Mouse (Mus musculus) liver, postnatal 0 days (tissue): ENCODE data around the gene Dab1. TPM values are rescaled to one million over a fixed set of nuclear protein-coding genes. Genes with fewer than 3 reads are reported as not detected.

Experiments
- ATAC-seq: fragments of 200-750 bp; cut with Nextera tagmentation; 2 replicates; pipeline ENCODE4 v1.8.0; 2017; ENCODE audit warnings: mild to moderate bottlenecking, moderate library complexity
- DNase-seq: peaks from one replicate; pipeline ENCODE4 v3.0.0-alpha.2; 2016
- H3K27ac ChIP-seq: fragments of 300-500 bp; sonication (generic); 2 replicates; pipeline ENCODE4 v1.5.1; 2014; ENCODE audit warnings: antibody characterized with exemption, moderate library complexity, mild to moderate bottlenecking, low read depth
- H3K27me3 ChIP-seq: fragments of 300-500 bp; sonication (generic); 2 replicates; pipeline ENCODE4 v1.6.1; 2014; ENCODE audit warnings: low read length, control low read depth, mixed read lengths; ENCODE audit not compliant: insufficient read depth
- H3K36me3 ChIP-seq: fragments of 300-500 bp; sonication (generic); replicated peaks from 2 replicates; pipeline ENCODE4 v1.6.1; 2014; ENCODE audit warnings: mild to moderate bottlenecking, control low read depth, low read length, moderate library complexity, mixed read lengths; ENCODE audit not compliant: insufficient read depth
- H3K4me1 ChIP-seq: fragments of 300-500 bp; sonication (generic); 2 replicates; pipeline ENCODE4 v1.6.1; 2014; ENCODE audit warnings: antibody characterized with exemption, mild to moderate bottlenecking, control low read depth; ENCODE audit not compliant: insufficient read depth
- H3K4me2 ChIP-seq: fragments of 300-500 bp; sonication (generic); 2 replicates; pipeline ENCODE4 v1.6.1; 2014; ENCODE audit warnings: low read depth, mild to moderate bottlenecking, low read length, moderate library complexity, mixed read lengths
- H3K4me3 ChIP-seq: fragments of 300-500 bp; sonication (generic); 2 replicates; pipeline ENCODE4 v1.5.1; 2014; ENCODE audit warnings: low read depth, low read length
- H3K9ac ChIP-seq: fragments of 300-500 bp; sonication (generic); replicated peaks from 2 replicates; pipeline ENCODE4 v1.6.1; 2014; ENCODE audit warnings: mild to moderate bottlenecking, moderate library complexity
- H3K9me3 ChIP-seq: fragments of 300-500 bp; sonication (generic); 2 replicates; pipeline ENCODE4 v1.6.1; 2016; ENCODE audit warnings: mild to moderate bottlenecking, control low read depth, low read length, mixed read lengths
- CTCF ChIP-seq: sonication (generic); IDR thresholded peaks from 2 replicates; pipeline ENCODE4 v1.5.1; 2016; ENCODE audit warnings: antibody characterized with exemption, low read depth
- EP300 ChIP-seq: IDR thresholded peaks from 2 replicates; pipeline ENCODE4 v1.6.1; 2016; ENCODE audit warnings: antibody characterized with exemption, low read depth, mild to moderate bottlenecking
- WGBS: fragments of 180-500 bp; shearing (Covaris S2); extraction: QIAGEN DNeasy Blood & Tissue Kit; methylation state at CpG from one replicate; pipeline ENCODE4 v1.1.7; 2014; ENCODE audit not compliant: insufficient replicate concordance; 5-methylcytosine and 5-hydroxymethylcytosine counted together
- polyA plus RNA-seq: library from polyadenylated mRNA; unstranded; fragments of >200 nt; fragmentation: Nextera tagmentation; extraction: Ambion mirVana; gene quantifications from 2 replicates; pipeline ENCODE4 v1.2.1, GENCODE M21; 2015

The Dab1 gene
- polyA plus RNA-seq, 1 experiment from 2014 or later: 1.1 TPM

- no peak overlapping the region for H3K4me2 ChIP-seq
- no peak for ATAC-seq
- H3K4me3 ChIP-seq: no peak overlapping the region
- no peaks in the 10 kb centered on the region for H3K27me3 ChIP-seq
- H3K9me3 ChIP-seq: no peaks in the 10 kb centered on the region
- no peaks in the 10 kb centered on the region for H3K36me3 ChIP-seq
- no peak for DNase-seq
- H3K9ac ChIP-seq: no peak overlapping the region
- H3K27ac ChIP-seq: no peak overlapping the region
- TF ChIP-seq CTCF (no peak), EP300 (no peak)
- H3K4me1 ChIP-seq: no peaks in the 10 kb centered on the region
- 70% methylated on average over 3 of the region's 3 CpGs for WGBS
Measured at GRCm38 (mm10) chr4:104775601-104776000, 1156.4 kb downstream of the Dab1 start.

- Histone ChIP-seq H3K9me3 (no peaks in the 10 kb centered on the region), H3K4me3 (no peak overlapping the region), H3K36me3 (peaks cover 7% of the 10 kb centered on the region; the same call in 1 of the 2 replicates), H3K27ac (no peak overlapping the region), H3K27me3 (no peaks in the 10 kb centered on the region), H3K4me2 (no peak overlapping the region), H3K4me1 (no peaks in the 10 kb centered on the region), H3K9ac (no peak overlapping the region)
- TF ChIP-seq CTCF: no peak
- no peak for TF ChIP-seq EP300
- ATAC-seq (peak; percentile 94), DNase-seq (peak; percentile 31)
- 56% methylated on average over 5 of the region's 5 CpGs for WGBS
Measured at GRCm38 (mm10) chr4:104779460-104779859, 1160.3 kb downstream of the Dab1 start.

- no peak for ATAC-seq
- WGBS: 81% methylated on average over 3 of the region's 3 CpGs
- H3K4me1 ChIP-seq: no peaks in the 10 kb centered on the region
- H3K27ac ChIP-seq: no peak overlapping the region
- no peak overlapping the region for H3K9ac ChIP-seq
- no peaks in the 10 kb centered on the region for H3K27me3 ChIP-seq
- no peak overlapping the region for H3K4me3 ChIP-seq
- H3K4me2 ChIP-seq: no peak overlapping the region
- no peaks in the 10 kb centered on the region for H3K9me3 ChIP-seq
- no peak for DNase-seq
- H3K36me3 ChIP-seq: peaks cover 7% of the 10 kb centered on the region; the same call in 1 of the 2 replicates
- TF ChIP-seq CTCF (no peak), EP300 (no peak)
Measured at GRCm38 (mm10) chr4:104781441-104781840, 1162.3 kb downstream of the Dab1 start.

- ATAC-seq (no peak), DNase-seq (no peak)
- H3K27me3 ChIP-seq: no peaks in the 10 kb centered on the region
- H3K4me2 ChIP-seq: no peak overlapping the region
- no peaks in the 10 kb centered on the region for H3K4me1 ChIP-seq
- no peak overlapping the region for H3K9ac ChIP-seq
- no peaks in the 10 kb centered on the region for H3K9me3 ChIP-seq
- H3K4me3 ChIP-seq: no peak overlapping the region
- 60% methylated on average over 4 of the region's 4 CpGs for WGBS
- H3K27ac ChIP-seq: no peak overlapping the region
- TF ChIP-seq EP300 (no peak), CTCF (no peak)
- H3K36me3 ChIP-seq: peaks cover 7% of the 10 kb centered on the region; the same call in 1 of the 2 replicates
Measured at GRCm38 (mm10) chr4:104782346-104782745, 1163.2 kb downstream of the Dab1 start.

- H3K4me3 ChIP-seq: no peak overlapping the region
- H3K9me3 ChIP-seq: no peaks in the 10 kb centered on the region
- H3K27me3 ChIP-seq: no peaks in the 10 kb centered on the region
- H3K27ac ChIP-seq: no peak overlapping the region
- no peak for ATAC-seq
- no peak for TF ChIP-seq CTCF
- TF ChIP-seq EP300: no peak
- no peak for DNase-seq
- no peaks in the 10 kb centered on the region for H3K4me1 ChIP-seq
- no peak overlapping the region for H3K9ac ChIP-seq
- no peak overlapping the region for H3K4me2 ChIP-seq
- H3K36me3 ChIP-seq: 0 out of 2 replicates have a peak, but pooled peaks cover 6% of the 10 kb centered on the region
- 71% methylated on average over 4 of the region's 4 CpGs for WGBS
Measured at GRCm38 (mm10) chr4:104792111-104792510, 1173.0 kb downstream of the Dab1 start.
